Mouse (Mus musculus) retina, embryonic 14.5 days (tissue): ENCODE results near the gene Lpxn.
A peak's percentile ranks its signal among the peaks of the same experiment; 100 is the strongest.

Experiments used
- DNase-seq: peaks from one replicate; pipeline ENCODE4 v3.0.0-alpha.2; 2015; ENCODE audit warnings: low spot score

The Lpxn gene

DNA sequence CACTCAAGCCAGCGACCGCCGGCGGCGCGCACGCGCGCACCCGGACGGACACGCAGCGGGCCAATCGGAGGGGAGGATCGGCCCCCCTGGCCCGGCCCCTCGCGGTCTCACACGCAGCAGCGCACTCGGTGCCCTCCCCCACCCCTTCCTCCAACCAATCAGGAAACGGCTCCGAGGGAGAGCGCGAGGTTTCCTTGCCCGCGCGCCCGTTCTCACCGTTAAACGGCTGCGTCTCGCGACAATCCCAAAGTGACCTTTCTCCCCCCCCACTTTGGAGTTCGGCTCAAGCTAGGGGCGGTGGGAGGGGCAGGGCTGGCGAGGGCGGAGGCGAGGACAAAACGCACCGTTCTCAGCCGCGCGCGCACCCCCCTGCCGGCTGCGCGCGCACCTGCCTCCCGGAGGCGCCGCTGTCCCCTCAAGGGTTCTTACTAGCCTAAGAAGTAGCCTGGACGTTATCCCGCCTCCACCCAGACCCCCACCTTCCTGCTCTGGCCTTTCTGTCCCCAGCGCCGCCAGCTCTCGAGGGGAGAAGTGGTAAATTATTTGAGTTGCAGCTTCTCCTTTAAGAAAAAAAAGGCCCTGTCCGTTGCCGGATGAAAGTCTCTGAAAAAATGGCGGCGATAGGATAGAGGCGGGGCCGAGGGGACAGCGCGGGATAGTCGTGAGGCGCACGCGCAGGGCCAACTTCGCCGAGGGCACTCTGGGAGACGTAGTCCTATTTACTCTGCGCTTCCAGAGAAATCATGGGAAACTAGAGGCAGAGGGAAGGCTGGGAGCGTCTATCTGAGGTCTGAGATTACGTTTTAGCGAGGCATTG, at the start of gene Lpxn, which contains the start of gene Zfp91:
TSS of gene Lpxn (plus strand) at position 683 of the 817 bp plus-strand sequence.
TSS of gene Zfp91 (minus strand) at position 616 of the 817 bp plus-strand sequence.
- peak; percentile 98 for DNase-seq

DNA sequence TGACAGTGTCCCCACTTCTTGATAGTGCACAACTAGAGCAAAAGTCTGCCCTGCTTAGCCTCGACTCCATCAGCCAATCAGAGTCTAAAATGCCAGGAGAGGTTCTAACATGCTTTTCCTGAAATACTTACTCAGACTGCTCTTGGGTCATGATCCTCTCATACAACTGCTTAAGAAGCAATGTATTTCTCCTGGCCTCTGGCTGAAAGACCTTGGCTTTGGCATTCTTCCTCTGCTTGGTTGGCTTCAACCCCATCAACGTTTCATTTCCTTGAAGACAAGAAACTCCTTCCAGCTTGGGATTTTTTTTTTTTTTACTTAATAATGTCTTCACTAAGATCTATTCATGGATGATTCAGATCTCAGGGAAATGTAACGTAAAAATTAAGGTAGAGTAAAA, 39.7 kb upstream of the Lpxn start:
- no peak for DNase-seq

DNA sequence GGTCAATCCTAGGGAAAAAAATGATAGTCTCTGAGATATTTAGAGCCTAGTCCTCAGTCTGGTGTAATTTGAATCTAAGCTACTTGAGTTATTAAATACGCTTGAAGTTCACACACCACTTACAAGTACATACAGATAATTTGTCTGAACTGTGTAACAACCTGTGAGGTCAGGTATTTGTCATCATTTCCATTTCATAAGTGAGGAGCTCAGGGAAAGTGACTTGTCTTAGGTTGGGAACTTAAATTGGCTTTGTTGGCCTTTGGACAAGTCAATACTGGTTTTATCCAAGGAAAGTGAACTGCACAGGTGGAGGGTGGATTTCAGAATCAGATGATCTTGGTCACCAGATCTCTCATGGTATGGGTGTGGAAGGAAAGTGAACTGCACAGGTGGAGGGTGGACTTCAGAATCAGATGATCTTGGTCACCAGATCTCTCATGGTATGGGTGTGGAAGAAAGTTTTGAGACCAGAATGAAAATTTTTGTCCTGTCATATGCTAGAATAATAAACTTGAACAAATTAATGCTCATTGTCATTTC, 37.0 kb upstream of the Lpxn start:
- DNase-seq, result no peak

DNA sequence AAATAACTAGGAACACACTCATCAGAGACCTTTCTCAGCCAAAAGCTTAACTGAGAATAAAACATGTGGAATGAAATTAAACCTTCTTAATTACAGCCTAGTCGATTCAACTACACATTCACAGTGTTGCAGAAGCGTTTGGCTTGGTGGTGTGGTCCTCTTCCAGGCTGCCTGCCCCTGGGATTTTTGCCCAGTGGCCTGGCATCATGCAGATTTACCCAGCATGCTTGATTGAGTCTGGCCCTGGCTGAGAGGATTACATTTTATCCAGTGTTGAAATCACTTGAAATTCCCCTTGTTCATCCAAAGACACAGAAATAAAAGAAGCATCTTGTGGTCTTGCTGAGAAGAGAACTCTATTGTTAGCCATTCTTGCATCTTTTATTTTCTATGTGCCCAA, 36.3 kb upstream of the Lpxn start:
- DNase-seq, result peak; percentile 12

DNA sequence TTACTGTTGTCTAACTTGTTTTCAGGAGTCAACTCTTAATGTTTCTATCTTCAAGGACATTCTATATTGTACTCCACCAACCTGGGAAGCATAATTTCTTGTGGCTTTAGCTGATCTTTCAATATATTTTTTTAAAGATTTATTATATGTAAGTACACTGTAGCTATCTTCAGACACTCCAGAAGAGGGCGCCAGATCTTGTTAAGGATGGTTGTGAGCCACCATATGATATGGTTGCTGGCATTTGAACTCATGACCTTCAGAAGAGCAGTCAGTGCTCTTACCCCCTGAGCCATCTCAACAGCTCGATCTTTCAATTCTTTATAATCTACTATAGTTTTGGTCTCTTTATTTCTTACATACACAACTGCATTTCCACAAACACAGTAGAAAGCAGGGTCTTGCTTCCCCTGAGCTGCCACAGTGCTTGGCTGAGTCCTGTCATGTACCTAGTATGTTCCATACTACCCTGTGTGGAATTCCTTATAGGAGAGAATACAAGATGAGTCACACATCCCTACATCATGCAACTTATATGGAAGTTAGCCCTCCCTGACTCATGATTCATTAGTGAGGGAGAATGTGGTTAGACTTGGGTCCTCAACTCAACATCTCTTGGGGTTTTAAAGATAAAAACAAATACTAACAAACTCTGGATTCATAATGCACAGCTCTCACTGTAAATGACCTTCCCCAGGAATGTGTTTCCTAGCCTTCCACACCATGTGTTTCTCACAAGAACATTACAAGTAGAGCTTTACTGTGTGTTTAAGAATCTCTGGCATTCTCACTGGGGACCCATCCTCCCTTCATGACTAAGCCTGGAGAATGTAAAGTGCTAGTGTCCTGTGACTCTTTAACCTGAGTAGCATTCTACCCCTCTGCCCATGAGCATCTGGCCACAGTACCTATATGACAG, 33.5 kb upstream of the Lpxn start:
- DNase-seq, result no peak

DNA sequence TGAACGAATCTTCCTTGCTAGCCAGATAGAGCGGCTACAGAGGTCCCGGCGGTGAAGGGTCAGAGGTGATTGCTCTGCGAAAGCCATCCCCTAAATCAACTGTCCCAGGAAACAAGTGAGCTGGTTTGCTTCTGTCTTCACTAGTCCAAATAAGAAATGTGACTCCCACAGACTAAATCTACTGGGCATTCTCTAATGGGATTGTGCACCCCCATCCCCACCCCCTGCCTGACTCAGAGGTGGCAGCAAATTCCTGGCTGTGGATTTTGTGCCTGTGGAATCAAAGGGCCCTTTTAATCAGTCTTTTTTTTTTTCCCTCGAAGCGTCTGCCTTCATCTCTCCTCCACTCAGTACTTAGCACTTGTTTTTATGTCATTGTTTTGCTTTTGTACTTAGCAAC, 30.7 kb upstream of the Lpxn start, which contains the start of gene Cntf:
TSS of gene Cntf (minus strand) at position 325 of the 400 bp plus-strand sequence.
- DNase-seq, result no peak

DNA sequence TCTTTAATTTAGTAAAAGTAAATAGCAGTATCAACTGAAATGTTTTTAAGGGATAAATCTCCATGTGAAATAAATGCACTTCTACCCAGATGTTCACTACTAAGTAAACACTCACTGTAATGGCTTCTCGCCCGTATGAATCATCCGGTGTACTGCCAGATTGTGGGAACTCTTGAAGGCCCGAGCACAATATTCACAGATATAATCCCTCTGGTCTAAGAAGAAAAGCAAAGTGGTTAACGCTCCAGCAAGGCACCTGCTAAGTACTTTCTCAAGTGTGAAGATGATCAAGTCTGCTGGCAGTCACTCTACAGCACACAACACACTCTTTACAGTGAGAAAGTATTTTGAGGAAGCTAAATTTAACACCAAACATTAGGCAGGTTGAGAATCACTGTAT, 25.1 kb upstream of the Lpxn start:
- DNase-seq, result no peak

DNA sequence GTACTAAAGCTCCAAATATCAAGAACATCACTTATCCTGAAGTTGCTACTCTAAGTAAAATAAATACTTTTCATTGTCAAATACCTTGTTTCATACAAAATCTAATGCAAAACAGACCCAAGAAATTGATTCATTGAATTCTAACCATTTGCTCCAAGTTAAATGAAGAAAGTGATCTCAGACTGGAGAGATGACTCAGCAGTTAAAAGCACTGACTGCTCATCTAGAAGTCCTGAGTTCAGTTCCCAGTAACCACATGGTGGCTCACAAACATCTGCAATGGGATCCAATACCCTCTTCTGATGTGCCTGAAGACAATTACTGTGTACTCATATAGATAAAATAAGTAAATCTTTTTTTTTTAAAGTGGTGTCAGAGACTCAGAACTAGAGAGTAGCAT, 15.6 kb upstream of the Lpxn start:
- DNase-seq, result no peak

DNA sequence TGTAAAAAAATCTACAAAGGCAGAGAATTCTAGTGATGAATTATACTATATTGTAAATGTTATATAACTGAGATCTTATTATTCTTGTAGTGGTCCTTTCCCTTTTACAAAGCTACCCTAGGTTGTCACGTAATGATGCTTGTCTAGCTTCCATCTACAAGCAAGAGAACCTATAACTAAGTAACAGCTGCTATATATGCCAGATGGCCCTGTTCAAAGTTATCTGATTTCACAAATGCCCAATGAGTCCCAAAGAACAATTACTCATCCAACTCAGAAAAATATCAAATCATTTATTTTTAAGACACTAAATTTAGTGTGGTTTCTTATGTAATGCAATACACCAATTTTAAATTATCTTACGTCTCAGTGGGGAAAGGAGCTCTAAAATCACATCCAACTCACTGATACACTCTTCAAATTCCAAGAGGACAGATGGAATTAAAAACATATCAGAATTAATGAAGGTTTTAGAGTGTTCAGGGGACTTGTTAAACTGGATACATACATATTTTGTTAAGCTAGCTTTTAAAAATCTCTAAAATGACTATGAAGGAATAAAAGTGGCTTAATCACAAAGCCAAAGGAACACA, 9.1 kb upstream of the Lpxn start:
- DNase-seq, result no peak

DNA sequence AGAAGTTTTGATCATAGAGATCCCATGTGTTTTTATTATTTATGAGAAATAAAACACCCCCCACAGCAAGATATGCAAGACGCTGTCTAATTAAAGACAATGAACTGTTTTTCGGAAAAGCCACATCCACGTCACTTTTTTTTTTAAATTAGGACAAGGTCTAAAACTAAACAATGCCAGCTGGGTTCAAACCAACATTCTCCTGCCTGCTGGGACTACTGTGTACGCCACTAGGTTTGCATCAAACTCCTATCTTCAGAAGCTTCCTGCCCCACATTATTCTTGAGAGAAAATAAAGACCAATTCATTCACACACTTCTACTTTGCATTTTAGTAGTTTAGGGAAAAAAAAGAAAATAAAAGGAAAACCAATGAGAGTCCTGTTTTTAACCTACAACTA, 8.3 kb upstream of the Lpxn start:
- no peak for DNase-seq

DNA sequence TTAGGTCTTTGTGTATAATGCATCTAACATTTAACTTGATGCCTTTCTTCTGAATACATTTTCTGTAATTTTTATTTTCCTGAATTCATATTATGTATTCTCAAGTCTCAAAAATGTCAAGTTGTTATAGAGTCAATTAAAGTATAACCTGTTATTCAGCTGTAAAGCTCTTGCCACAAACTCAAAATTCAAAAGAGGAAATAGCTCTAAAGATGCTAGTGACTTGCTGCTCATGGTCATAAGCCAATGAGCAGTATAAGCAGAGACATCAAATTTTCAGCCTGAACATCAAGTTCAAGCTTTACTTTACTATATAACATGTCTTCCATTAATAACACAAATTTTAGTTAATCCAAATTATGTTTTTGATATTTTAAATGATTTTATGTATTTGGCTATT, 3.6 kb upstream of the Lpxn start:
- DNase-seq, result no peak

DNA sequence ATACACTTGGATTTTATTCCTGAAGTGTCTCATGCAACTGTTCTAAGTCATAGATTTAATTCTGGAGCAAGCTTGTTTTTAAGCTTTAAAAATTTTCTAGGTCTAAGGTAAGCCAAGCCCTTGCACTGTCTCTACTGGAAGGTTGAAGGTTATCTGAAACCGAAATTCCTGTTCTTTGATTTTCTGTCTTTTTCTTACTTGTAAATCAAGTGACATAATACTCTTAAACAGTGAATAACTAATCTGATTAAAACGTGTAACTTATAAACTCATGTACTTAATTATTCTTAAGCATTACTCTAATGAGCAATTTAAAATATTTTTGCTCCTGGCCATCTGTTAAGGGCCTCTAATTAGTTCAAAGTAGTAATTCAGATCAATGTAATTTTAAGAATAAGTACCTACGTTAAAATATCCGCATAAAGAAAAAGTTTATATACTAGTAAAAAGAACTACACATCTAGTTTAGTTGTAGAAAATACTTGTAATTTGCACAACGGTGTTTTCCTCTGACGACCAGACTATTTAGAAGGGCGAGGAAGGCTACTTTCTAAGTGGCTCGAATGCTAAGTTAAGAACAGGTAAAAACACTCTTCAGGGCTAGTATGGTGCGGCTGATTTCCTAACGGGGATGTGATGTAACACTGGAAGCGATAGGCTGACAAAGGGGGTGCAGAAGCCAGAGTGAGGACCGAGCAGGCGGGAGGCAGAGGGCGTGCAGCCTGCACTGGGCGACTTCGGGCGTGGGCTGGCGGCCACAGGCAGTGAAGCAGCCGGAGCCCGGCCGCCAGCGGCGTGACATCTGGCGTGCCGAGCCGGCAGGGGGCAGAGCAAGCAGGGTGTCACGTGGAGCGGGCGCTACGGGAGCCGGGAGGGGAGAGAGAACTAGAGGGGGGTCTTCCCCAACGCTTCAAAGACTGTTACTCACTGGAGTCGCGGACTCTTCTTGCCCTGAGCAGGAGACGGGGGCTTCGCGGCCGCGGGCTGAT, 1.6 kb upstream of the Lpxn start:
- DNase-seq, result peak; percentile 91

DNA sequence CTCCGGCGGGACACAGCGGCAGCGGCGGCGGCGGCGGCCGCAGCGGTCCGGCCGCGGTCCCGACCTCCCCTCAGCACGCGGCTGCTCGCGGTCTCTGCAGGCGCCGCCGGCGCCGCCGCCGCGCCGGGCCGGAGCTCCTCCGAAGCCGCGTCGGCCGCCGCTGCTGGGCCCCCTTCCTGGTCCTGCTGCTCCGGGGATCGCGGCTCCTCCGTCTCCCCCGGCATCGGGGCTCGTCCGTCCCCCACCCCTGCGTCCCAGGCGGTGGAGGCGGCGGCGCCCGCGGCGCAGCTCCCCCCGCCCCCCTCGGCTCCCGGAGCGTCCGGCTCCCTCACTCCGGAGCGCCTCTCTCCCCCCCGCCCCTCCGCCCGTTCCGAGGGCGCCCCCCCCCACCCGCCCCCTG, 883 bp upstream of the Lpxn start:
- no peak for DNase-seq

DNA sequence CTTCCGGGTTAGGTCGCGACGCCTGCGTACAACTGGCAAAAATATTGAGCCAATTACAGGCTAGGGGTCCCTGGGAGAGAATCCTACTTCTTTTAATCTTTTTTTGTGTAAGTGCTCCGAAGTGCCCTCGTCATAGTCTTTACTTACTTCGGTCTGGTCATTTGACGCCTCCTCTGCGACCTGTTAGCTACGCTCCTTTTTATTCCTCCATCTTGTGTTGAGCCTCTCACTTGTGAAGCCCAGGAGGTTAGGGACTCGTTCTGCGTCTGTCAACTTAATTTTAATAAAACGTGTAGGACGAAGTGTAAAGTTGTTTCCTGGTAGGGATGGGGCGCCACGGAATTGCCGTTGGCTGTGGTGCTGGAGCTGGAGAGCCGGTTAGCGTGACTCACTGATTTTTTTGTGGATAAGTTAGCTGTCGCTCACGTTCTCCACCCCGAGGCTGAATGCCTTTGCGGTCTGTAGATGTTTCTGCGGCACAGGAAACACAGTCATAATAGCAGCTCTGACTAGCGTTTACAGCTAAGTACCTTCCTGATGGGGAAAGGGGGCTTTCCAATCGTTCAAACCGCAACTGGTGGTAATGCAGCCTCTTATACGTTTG, 437 bp downstream of the Lpxn start:
- no peak for DNase-seq

DNA sequence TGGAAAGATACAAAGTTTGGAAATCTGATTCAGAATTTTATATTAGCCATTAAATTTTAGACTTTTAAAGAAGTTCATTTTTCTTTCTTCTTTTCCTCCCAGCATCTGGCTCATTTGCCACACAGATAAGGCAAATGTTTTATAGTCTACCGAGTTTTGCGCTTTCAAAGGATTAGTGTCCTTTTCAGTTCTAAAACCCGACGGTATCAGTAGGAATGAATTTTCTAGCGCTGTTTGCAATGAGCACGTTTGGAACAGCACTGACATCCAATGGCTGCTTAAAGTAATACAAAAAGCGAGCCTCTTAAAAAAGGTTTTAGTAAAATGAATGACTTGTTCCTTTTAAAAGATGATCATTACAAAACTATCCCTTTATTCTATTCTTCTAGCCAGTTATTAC, 1.1 kb downstream of the Lpxn start:
- peak; percentile 62 for DNase-seq

DNA sequence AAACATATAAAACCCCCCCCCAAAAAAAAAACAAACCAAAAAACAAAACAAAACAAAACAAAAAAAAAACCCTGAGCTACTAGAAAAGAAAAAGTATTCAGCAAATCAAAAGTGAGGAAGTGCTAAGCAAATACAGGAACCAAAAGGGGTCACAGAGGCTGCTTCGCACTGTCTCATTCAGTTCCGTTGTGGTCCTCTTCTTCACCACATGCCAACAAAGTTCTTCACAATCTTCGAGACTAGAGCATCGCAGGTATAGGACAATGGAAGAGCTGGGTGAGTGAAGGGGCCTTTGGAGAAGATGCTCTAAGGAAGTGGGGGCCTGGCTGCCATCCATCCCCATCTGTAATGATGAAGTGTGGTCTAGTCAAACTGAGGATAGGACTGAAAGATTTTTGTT, 2.4 kb downstream of the Lpxn start:
- DNase-seq, result no peak

DNA sequence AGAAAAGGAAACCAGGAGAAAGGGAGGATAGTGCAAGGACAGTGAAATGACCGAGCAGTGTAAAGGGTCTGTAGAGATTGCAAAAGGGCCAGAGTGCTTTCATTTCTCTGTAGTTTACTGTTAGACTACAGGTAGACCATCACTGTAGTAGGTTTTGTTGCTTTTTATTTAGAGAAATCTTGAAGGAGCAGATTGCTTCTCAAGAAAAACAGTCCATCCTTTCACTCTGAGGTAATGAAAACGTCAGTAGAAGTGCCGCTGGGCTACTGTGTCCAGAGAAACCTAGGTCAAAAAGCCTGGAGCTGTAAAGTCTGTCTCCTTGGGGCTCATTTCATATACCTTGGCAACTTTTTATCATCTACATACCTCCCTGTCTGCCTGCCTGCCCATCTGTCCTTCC, 3.1 kb downstream of the Lpxn start:
- DNase-seq, result no peak

DNA sequence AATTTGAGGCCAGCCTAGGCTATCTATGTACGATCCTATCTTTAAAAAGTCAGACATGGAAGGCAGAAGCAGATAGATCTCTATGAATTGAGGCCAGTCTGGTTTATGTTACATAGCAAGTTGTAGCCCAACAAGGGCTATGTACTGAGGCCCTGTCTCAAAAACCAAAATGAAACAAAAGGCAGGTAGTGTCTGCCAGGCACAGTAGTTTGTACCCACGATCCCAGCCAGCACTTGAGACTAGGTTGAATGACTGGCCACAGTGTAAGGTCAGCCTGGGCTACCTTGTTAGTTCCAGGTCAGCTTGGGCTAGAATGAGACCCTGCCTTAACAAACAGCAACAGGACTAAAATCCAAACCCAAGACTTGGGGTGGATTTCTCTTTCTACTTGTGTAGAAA, 4.6 kb downstream of the Lpxn start:
- no peak for DNase-seq

DNA sequence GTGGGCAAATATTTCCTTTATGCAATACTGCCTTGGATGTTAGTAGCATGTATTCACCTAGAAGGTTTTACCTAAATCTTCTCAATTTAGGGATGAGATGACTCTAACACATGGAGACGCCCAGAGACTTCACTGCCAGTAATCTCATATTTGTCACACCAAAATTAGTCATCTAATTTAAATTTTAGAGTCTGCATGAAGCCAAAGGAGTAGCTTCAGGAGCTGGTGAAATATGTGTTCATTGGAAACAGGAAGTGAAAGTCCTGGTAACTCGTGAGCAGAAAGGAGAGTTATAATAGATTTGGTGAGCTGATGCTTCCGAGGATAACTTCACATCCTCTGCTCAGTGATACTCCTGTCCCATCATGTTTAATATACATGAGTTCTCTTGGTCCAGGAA, 5.1 kb downstream of the Lpxn start:
- DNase-seq, result no peak

DNA sequence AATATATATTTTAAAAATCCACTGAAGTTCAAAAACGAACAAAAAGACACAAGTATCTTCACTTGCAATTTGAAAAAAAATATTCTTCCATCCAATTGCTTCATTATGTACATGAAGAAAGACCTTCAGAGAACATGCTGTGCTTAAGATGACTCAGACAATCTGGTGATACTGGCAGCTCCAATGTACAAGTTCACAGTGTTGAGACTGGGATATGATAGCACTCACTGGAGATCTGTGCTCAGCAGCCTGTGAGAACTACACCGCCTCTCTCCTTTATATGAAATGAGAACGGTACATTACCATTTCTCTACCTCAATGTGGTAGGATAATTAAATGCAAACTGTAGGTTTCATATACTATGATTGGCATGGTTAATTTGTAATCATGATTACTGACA, 6.8 kb downstream of the Lpxn start:
- DNase-seq, result no peak

DNA sequence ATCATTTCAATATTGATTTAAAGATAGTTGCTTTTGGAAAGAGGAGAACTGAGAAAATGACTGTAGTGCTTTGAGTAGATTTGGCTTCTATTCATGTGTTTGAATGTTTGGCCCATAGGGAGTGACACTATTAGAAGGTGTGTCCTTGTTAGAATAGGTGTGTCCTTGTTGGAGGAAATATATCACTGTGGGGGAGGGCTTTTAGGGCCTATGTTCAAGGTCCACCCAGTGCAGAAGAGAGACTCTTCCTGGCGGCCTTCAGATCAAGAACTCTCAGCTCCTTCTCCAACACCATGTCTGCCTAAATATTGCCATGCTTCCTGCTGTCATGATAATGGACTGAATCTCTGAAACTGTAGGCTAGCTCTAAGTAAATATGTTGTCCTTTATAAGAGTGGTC, 8.2 kb downstream of the Lpxn start:
- DNase-seq, result no peak
